Mouse (Mus musculus): ENCODE results near the gene Rps4x.

Rps4x gene

GRCm38 (mm10) chrX:102188712-102189497, at the start of gene Rps4x:
Gene Rps4x, minus strand, starts transcription at chrX:102189394.
- peak; percentile 79 for DNase-seq (ENCODE audit: low read depth, low spot score)

- peak; percentile 76 for DNase-seq (ENCODE audit: low read depth, low spot score)
Observed at GRCm38 (mm10) chrX:102219126-102219525, 29.9 kb upstream of the Rps4x start.

GRCm38 (mm10) chrX:102215356-102215755, 26.2 kb upstream of the Rps4x start:
- peak; percentile 79 for DNase-seq (ENCODE audit: low read depth, low spot score)

- peak; percentile 57 for DNase-seq (ENCODE audit: low read depth, low spot score)
Observed at GRCm38 (mm10) chrX:102190840-102191239, 1.6 kb upstream of the Rps4x start.

- no peak for DNase-seq (ENCODE audit: low read depth, low spot score)
Observed at GRCm38 (mm10) chrX:102189581-102189980, 387 bp upstream of the Rps4x start.

- no peak for DNase-seq (ENCODE audit: low read depth, low spot score)
Observed at GRCm38 (mm10) chrX:102187023-102187699, 2.0 kb downstream of the Rps4x start.

DNA sequence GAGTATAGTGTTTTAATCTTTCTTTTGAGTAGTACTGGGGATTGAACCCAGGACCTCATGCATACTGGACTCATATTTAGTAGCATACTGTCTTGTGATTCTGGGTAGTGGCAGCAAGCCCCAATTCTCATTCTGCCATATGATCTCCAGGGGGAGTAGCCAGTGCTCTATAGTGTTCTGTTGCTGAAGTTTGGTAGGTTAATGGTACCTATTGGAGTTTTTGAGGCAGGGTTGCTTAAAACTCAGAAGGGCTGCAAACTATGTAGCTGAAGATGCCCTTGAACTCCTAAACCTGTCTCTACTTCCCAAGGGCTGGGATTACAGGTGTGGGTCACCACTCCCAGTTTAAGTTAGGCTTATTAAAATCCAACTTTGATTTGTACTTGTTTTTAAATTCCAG, 6.6 kb downstream of the Rps4x start:
- no peak for DNase-seq (ENCODE audit: low read depth, low spot score)

DNA sequence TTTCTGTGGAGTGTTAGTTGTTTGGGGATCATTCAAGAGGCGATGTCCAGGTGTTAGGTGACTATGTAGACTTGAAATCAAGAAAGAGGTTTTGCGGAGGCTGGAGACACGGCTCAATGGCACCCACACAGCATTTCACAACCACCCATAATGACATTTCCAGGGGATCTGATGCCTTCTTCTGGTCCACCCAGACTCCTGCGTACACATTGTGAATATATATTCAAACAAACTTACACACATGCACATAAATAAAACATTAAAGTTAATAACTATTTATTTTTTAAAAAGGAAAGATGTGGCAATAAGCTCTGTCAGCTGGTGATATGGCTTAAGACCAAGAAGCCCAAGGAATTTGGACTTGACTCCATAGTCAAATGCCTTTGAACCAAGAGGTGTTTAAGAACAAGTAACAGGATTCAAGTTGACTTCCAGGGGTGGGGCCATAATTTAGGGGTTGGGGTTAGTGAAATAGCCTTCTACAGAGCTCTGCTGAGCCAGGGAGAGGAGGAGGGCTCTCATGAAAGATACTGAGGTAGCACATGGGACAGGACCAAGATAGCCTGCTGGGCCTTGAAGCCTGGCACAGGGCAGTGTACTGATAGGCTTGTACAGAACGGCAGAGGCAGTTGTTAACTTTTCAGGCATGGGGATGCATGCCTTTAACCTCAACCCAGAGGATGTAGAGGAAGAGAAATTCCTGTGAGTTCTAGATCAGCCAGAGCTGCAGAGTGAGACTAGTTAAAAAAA, 13.5 kb downstream of the Rps4x start:
- DNase-seq (ENCODE audit: low read depth, low spot score): no peak

GRCm38 (mm10) chrX:102170900-102171299, 18.3 kb downstream of the Rps4x start:
- no peak for DNase-seq (ENCODE audit: low read depth, low spot score)

DNA sequence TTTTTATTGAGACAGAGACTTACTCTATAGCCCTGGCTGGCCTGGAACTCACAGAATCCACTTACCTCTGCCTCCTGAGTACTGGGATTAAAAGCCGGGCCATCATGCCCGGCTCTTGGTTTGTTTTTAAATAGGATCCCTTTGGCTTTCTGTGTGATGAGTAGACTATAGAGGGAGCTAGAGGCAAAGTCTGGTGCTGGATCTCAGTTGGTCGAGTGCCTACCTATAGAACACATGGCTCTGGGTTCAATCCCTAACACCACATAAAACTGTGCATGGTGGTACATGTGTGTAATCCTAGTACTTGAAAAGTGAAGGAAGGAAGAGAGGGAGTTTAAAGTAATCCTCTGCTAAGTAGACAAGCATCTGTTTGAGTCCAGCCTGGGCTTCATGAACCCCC, 19.1 kb downstream of the Rps4x start:
- no peak for DNase-seq (ENCODE audit: low read depth, low spot score)

DNA sequence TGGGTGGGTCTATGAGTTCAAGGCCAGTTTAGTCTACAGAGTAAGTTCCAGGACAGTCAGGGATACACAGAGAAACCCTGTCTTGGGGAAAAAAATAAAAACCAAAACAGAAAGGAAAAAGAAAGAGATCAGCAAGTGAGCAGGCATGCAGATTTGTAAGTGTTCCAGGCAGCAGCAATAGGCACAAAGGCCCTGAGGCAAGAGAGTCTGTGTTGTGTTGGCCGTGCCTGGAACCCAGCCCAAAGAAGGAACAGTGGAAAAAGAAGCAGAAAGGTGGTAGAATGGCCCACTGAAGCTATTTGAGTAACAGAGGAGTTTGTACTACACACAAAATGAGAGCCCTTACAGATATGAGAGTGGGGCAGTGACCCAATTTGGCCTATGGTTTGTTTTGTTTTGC, 19.5 kb downstream of the Rps4x start:
- no peak for DNase-seq (ENCODE audit: low read depth, low spot score)

DNA sequence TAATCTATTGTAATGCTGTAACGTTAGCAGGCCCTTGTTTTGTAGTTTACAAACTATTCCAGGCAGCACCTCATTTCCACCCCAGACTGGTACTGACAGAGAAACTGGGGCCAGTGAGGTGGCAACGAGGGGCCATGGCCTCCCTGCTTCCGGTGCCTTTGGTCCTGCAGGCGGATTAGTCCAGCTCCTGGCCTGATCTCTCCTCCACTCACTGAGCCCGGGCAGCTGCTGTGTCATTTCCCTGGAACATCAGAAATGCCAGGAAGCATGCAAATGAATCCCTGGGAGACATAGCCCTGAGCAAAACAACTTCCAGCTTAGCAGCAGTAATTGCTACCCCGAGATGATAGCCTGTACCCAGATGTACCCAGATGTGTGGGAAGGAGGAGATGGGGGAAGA, 22.2 kb downstream of the Rps4x start:
- no peak for DNase-seq (ENCODE audit: low read depth, low spot score)

- no peak for DNase-seq (ENCODE audit: low read depth, low spot score)
Observed at GRCm38 (mm10) chrX:102166521-102166920, 22.7 kb downstream of the Rps4x start.

DNA sequence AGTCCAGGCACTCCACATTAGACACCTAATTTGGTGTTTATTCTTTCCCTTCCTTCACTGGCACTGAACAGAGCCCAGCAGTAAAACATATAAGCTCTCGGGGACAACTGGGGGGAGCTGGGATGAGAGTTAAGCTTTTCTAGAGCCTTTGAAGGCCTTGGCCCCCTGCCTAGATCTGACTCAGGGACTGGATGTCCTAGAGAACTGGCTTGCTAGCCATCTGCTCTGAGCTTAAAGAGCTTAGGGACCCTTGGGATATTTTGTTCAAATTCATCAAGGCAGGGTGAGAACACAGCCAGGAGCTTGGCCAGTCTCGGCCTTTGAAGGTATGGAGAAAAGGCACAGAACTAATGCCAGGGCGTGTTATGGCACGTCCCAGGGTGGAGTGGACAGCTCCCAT, 25.7 kb downstream of the Rps4x start:
- DNase-seq (ENCODE audit: low read depth, low spot score): no peak

DNA sequence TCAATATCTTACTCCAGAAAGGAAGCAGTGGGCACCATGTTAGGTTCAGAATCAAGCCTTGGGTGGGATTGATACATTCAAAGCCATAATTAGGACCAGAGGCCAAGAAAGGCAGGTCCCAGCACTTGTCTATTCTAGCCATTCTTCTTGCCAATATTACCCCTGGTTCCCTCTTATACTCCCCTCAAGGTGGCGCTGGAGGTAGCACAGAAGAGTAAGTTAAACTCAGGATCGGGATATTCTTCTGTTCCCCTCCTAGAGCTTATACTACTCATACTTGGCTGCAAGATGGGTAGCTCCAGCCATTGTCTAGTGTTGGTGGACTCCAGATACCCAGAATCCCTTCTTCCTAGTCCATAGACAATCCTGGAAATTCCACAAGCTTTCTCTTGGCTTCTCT, 26.1 kb downstream of the Rps4x start:
- DNase-seq (ENCODE audit: low read depth, low spot score): no peak

DNA sequence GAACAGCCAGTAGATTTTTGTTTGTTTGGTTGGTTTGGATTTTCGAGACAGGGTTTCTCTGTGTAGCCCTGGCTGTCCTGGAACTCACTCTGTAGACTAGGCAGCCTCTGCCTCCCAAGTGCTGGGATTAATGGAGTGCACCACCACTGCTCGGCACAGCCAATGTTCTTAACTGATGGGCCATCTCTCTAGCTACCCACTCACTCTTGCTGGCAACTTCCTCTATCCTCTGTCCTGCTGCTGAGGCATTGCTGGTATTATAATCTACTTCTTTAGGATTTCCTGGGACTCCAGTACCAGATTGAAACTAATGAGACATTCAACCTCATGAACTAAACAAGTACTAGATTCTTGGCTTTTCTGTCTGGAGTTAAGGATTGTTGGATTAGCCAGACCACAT, 28.7 kb downstream of the Rps4x start:
- DNase-seq (ENCODE audit: low read depth, low spot score): no peak

DNA sequence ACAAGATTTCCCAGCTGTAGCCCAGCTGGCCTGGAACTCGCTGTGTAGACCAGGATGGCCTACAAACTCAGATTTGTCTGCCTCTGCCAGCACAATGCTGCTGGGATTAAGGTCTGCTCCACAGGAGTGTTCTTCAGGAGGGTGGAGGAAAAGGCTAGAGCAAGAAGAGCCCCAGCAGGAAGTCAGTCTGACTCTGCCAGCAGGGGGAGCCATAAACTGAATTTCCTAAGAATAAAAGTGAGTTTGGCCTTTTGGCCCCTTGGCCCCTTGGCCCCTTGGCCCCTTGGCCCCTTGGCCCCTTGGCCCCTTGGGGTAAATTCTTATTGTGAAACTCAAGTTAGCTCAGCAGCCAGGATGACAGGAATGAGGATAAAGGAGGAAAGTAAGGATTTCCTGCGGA, 29.4 kb downstream of the Rps4x start:
- peak; percentile 64 for DNase-seq (ENCODE audit: low read depth, low spot score)

DNA sequence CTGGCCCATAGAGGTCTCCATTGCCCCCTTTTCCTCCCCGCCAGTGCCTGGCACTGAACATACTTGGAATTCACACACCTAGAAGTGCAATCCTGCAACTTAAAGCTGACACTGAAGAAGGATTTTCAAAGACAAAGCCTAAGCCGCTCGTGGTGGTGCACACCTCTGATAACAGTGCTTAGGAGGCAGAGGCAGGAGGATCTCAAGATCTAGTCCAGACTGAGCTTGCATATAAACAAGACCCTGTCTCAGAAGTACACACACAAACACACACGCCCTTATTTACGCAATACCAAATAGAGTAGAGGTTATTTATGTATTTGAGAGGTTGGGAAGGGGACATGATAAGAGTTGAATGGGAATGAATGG, 31.8 kb downstream of the Rps4x start:
- no peak for DNase-seq (ENCODE audit: low read depth, low spot score)

DNA sequence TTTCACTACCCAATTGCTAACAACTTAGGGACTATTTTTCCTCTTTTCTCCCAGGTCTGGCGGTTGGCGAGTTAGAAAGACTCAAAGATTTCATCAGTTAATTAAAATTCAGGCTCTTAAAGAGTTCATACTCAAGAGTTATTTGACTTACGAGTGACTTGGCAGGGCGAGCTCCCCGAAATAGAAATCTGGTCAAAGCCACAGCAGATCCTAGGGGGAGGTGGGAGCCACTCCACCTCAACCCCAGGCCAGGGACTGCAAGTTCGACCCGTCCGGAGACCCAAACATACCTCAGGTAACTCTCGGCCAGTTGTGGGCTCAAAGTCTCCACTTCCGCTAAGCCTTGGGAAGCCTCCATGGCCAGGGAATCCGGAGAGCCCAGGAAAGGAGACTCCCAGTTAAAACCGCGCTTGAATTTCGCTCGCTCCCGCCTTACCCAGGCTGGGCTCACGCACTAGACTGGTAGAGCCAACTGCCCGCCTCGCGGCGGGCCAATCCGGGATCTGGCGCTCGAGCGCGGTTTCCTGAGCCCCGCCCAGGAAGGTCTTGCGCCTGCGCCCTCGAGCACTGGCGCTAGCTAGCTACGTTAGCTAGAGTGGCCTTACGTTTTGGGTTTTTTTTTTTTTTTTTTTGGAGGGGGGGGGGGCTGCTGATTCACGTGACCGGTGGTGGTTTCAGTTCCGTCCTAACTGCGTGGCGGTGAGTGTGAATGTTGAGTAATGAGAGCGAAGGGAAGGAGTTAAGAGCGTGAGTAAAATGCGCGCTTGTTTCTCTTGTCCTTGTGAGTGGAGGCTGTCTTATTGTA, 32.4 kb downstream of the Rps4x start, which contains the start of gene Ercc6l:
Ercc6l (minus strand) TSS at position 474 of the 805 bp plus-strand sequence.
- peak; percentile 94 for DNase-seq (ENCODE audit: low read depth, low spot score)

DNA sequence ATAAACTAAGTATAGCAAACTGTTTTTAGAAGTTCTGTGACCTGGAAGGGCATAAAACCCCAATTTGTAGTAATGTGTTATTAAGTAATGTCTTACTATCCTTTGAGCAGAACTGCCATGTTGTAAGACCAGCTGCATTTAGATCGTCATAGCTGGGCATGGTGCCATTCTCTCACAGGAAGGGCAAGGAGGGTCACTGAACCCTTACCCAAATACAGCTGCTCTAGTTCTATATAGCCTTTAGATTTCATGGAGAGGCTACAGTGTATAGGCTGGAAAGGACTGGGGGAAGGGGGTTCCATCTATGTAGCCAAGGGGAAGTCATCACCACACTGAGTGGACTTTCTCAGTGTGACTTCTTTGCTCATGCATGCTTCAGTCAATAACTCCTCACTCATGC, 48.0 kb downstream of the Rps4x start:
- no peak for DNase-seq (ENCODE audit: low read depth, low spot score)

Measured in R1 (cell line).